Mouse (Mus musculus): ENCODE data around the gene Zfp36l2.

- TF ChIP-seq MYOD1 (IDR thresholded peaks at IDR 0.05; ENCODE audit: control insufficient read depth in 1 of 3, insufficient read length in 2 of 3, low read depth in 2 of 3) (no peak), POLR2A (IDR thresholded peaks at IDR 0.05; ENCODE audit: insufficient read length, low read depth) (no peak)
Observed at GRCm38 (mm10) chr17:84185011-84185411, 2.7 kb downstream of the Zfp36l2 start.

Measured in myocyte (in vitro differentiated cells).